Mouse (Mus musculus): Measurements from ENCODE around the gene Cep152. TPM values are rescaled to one million over a fixed set of nuclear protein-coding genes. Genes with fewer than 3 reads are reported as not detected.

Cep152 gene
- 1.3 and 2.2 TPM in 2 replicates for polyA plus RNA-seq (2012; ENCODE audit: low replicate concordance)

DNA sequence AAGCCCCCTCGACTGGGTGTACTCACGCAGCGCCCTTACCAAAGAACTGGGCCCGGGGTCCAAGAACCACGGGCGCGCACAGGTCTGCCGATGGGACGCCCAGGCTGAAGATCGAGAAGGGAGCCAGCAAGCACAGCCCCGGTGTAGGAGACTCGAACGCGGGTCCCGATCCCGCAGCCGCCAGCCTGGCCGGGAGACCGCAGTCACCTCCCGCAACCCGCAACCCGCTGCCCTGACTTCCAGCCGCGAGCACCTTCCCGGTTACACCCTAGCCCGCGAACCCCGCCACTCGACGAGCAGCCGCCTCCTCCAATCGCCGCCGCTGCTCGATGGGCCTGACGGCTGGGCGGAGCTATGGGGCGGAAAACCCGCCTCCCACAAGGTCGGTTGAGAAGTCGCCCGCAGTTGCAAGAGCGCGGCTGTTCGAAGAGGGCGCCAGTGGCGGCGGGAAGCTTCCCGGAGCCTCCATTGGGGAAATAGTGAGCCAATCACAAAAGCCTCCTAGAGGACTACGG, at the start of gene Cep152:
Cep152 (minus strand) TSS at position 277 of the 515 bp plus-strand sequence.

GRCm38 (mm10) chr2:125672957-125673631, 48.2 kb upstream of the Cep152 start, which contains the start of gene Eid1:
TSS of gene Eid1 (plus strand) at chr2:125673095.

Other genes starting within 250 kb of the Cep152 start
- not detected in 2 replicates for gene Gm9913, start 120.0 kb downstream of the Cep152 start, polyA plus RNA-seq (2012; ENCODE audit: low replicate concordance)
- gene Fbn1, start 117.1 kb downstream of the Cep152 start, polyA plus RNA-seq (2012; ENCODE audit: low replicate concordance) = 0.11 and 0.19 TPM in 2 replicates
- 30.7 and 38.0 TPM in 2 replicates for gene Eid1, start 48.0 kb upstream of the Cep152 start, polyA plus RNA-seq (2012; ENCODE audit: low replicate concordance)
- 0.50 and 1.4 TPM in 2 replicates for gene Shc4, start 99.0 kb upstream of the Cep152 start, polyA plus RNA-seq (2012; ENCODE audit: low replicate concordance)
- gene Secisbp2l, start 157.8 kb upstream of the Cep152 start, polyA plus RNA-seq (2012; ENCODE audit: low replicate concordance) = 4.6 and 5.8 TPM in 2 replicates
- 0.08 and 1.3 TPM in 2 replicates for gene Galk2, start 234.0 kb upstream of the Cep152 start, polyA plus RNA-seq (2012; ENCODE audit: low replicate concordance)
- 0.32 and 4.9 TPM in 2 replicates for gene Cops2, start 234.0 kb upstream of the Cep152 start, polyA plus RNA-seq (2012; ENCODE audit: low replicate concordance)

Measured in leukemia stem cell, adult 10-12 weeks (primary cell).